In genomic region chr10:21922716-21923350, GRCm38 (mm10) we compare ENCODE assay signal across 9 mouse cellular contexts. TPM values are rescaled to one million over a fixed set of nuclear protein-coding genes. Genes with fewer than 3 reads are reported as not detected.
DNase-seq lines count a peak whose midpoint lies in the region; ATAC-seq lines count a peak whose summit lies in the region.
"Had no signal": no experiment of that assay in that cellular context is flagged by ENCODE, and none has a peak within 500 bp of the region (broad histone marks: within the 10 kb centered on the region; RNA-seq: fewer than 3 reads in every experiment).

No protein-coding gene starts in this region.

- H3K4me2 ChIP-seq in hindbrain, embryonic 16.5 days (ENCODE audit: low read length) = no peak overlapping the region
- peak overlapping the region; percentile 1; the same call in 1 of the 2 replicates for H3K4me2 ChIP-seq in forebrain, embryonic 14.5 days (ENCODE audit: low read length)
- H3K4me2 ChIP-seq in midbrain, embryonic 15.5 days = peak overlapping the region; percentile 42; the same call in 1 of the 2 replicates

- H3K9ac ChIP-seq in hindbrain, embryonic 16.5 days (ENCODE audit: low read depth, low read length) = no peak overlapping the region
- H3K9ac ChIP-seq in forebrain, embryonic 14.5 days (ENCODE audit: low read length) = no peak overlapping the region
- no peak overlapping the region for H3K9ac ChIP-seq in midbrain, embryonic 15.5 days

- H3K4me1 ChIP-seq in hindbrain, embryonic 10.5 days (replicated peaks) = peaks cover 26% of the 10 kb centered on the region
- H3K4me1 ChIP-seq in hindbrain, embryonic 16.5 days (ENCODE audit: control insufficient read depth, insufficient read depth, low read depth, low read length) = peaks cover 18% of the 10 kb centered on the region
- peaks cover 18% of the 10 kb centered on the region for H3K4me1 ChIP-seq in forebrain, embryonic 14.5 days (ENCODE audit: control insufficient read depth, insufficient read depth, low read length)
- peaks cover 27% of the 10 kb centered on the region for H3K4me1 ChIP-seq in midbrain, embryonic 15.5 days

- no peak for ATAC-seq in hindbrain, embryonic 16.5 days
- no peak for ATAC-seq in forebrain, embryonic 14.5 days
- ATAC-seq in midbrain, embryonic 15.5 days (replicated peaks) = no peak

- 0 out of 2 replicates have a peak overlapping the region, but pooled peaks have one; percentile 69 for H3K27ac ChIP-seq in hindbrain, embryonic 10.5 days
- H3K27ac ChIP-seq in hindbrain, embryonic 16.5 days (ENCODE audit: low read depth, low read length) = no peak overlapping the region
- no peak overlapping the region for H3K27ac ChIP-seq in forebrain, embryonic 14.5 days (ENCODE audit: low read depth, low read length)
- peak overlapping the region; percentile 81; the same call in 1 of the 2 replicates for H3K27ac ChIP-seq in midbrain, embryonic 15.5 days

- 59% methylated on average over 8 of the region's 8 CpGs for WGBS in hindbrain, embryonic 10.5 days
- WGBS in hindbrain, embryonic 16.5 days = 27% methylated on average over 8 of the region's 8 CpGs
- 30% methylated on average over 8 of the region's 8 CpGs for WGBS in forebrain, embryonic 14.5 days
- WGBS in midbrain, embryonic 15.5 days = 26% methylated on average over 8 of the region's 8 CpGs

- H3K36me3 ChIP-seq in hindbrain, embryonic 10.5 days = no peaks in the 10 kb centered on the region
- H3K36me3 ChIP-seq in hindbrain, embryonic 16.5 days (ENCODE audit: control insufficient read depth, insufficient read depth, low read length) = no peaks in the 10 kb centered on the region
- no peaks in the 10 kb centered on the region for H3K36me3 ChIP-seq in forebrain, embryonic 14.5 days (ENCODE audit: control insufficient read depth, insufficient read depth, low read length)
- no peaks in the 10 kb centered on the region for H3K36me3 ChIP-seq in midbrain, embryonic 15.5 days (replicated peaks)
- H3K36me3 ChIP-seq: G1E had no signal

- H3K27me3 ChIP-seq in hindbrain, embryonic 10.5 days (ENCODE audit: insufficient read depth, poor library complexity, severe bottlenecking) = no peaks in the 10 kb centered on the region
- no peaks in the 10 kb centered on the region for H3K27me3 ChIP-seq in hindbrain, embryonic 16.5 days (replicated peaks; ENCODE audit: control insufficient read depth, insufficient read depth, low read length)
- H3K27me3 ChIP-seq in forebrain, embryonic 14.5 days (replicated peaks; ENCODE audit: control insufficient read depth, insufficient read depth, low read length) = no peaks in the 10 kb centered on the region
- no peaks in the 10 kb centered on the region for H3K27me3 ChIP-seq in midbrain, embryonic 15.5 days (replicated peaks)

- H3K9me3 ChIP-seq in hindbrain, embryonic 10.5 days = no peaks in the 10 kb centered on the region
- no peaks in the 10 kb centered on the region for H3K9me3 ChIP-seq in hindbrain, embryonic 16.5 days (ENCODE audit: control insufficient read depth, low read length)
- H3K9me3 ChIP-seq in forebrain, embryonic 14.5 days (replicated peaks; ENCODE audit: control insufficient read depth, low read length) = no peaks in the 10 kb centered on the region
- no peaks in the 10 kb centered on the region for H3K9me3 ChIP-seq in midbrain, embryonic 15.5 days
- H3K9me3 ChIP-seq: G1E had no signal

- H3K4me3 ChIP-seq in hindbrain, embryonic 10.5 days = no peak overlapping the region
- H3K4me3 ChIP-seq in hindbrain, embryonic 16.5 days (ENCODE audit: low read length) = no peak overlapping the region
- no peak overlapping the region for H3K4me3 ChIP-seq in forebrain, embryonic 14.5 days (ENCODE audit: low read depth, low read length)
- no peak overlapping the region for H3K4me3 ChIP-seq in midbrain, embryonic 15.5 days

- no peak for DNase-seq in hindbrain, embryonic 10.5 days (ENCODE audit: low spot score)
- peak; percentile 84 for DNase-seq in adipocyte (ENCODE audit: low spot score)
- peak; percentile 31 for DNase-seq in forebrain, embryonic 14.5 days (ENCODE audit: low spot score)
- no peak for DNase-seq in frontal cortex, postnatal 25 days (ENCODE audit: low spot score in 2 of 2)
- no peak for DNase-seq in left cerebral cortex, postnatal 25 days (ENCODE audit: low spot score in 2 of 2)
- DNase-seq in testis, postnatal 14 days (ENCODE audit: low spot score) = no peak

- intact Hi-C loops in left cerebral cortex, postnatal 25 days (cut with DNase I) = loop anchor here (5.0 kb wide), 1 partner anchor 41 kb away; the partner anchor contains the start of gene Sgk1

RNA-seq across cellular contexts. Expression of gene Sgk1, which starts 40.8 kb away (rescaled TPM):
- polyA plus RNA-seq in hindbrain, embryonic 10.5 days (2016; fragmentation: Nextera tagmentation; extraction: Ambion mirVana) = 15.0 and 18.1 TPM in 2 replicates
- 43.5 and 44.4 TPM in 2 replicates for polyA plus RNA-seq in hindbrain, embryonic 16.5 days (2015; fragmentation: Nextera tagmentation; extraction: Ambion mirVana)
- 26.1 and 33.8 TPM in 2 replicates for polyA plus RNA-seq in forebrain, embryonic 14.5 days (2014; fragmentation: Nextera tagmentation; extraction: Ambion mirVana)
- 40.8 and 45.1 TPM in 2 replicates for polyA plus RNA-seq in midbrain, embryonic 15.5 days (2015; fragmentation: Nextera tagmentation; extraction: Ambion mirVana)
- 10 to 100 TPM; 69.3 to 73.0 TPM for total RNA-seq in left cerebral cortex, postnatal 25 days (2021)

Comparison
In these comparisons a context has a peak if more than half of its experiments do, and no peak if none do; other contexts are left out.
1. H3K27ac ChIP-seq: peak in hindbrain, embryonic 10.5 days (single experiment) and midbrain, embryonic 15.5 days (single experiment); none in hindbrain, embryonic 16.5 days (single experiment) and forebrain, embryonic 14.5 days (single experiment).
2. DNase-seq: peak in adipocyte (single experiment) and forebrain, embryonic 14.5 days (single experiment); none in hindbrain, embryonic 10.5 days (single experiment), frontal cortex, postnatal 25 days (0 of 2), left cerebral cortex, postnatal 25 days (0 of 2) and testis, postnatal 14 days (single experiment).